Mouse (Mus musculus) intestine, postnatal 0 days (tissue): ENCODE data around the gene Tmx1. TPM values are rescaled to one million over a fixed set of nuclear protein-coding genes. Genes with fewer than 3 reads are reported as not detected.

ENCODE experiments used
- ATAC-seq: fragments of 200-750 bp; cut with Nextera tagmentation; 2 replicates; pipeline ENCODE4 v1.8.0; 2017; ENCODE audit warnings: mild to moderate bottlenecking, moderate TSS enrichment, moderate library complexity
- H3K27ac ChIP-seq: fragments of 300-500 bp; sonication (generic); 2 replicates; pipeline ENCODE4 v1.5.1; 2014; ENCODE audit warnings: mild to moderate bottlenecking, low read depth, low read length, moderate library complexity
- H3K27me3 ChIP-seq: fragments of 300-500 bp; sonication (generic); replicated peaks from 2 replicates; pipeline ENCODE4 v1.6.1; 2014; ENCODE audit warnings: low read length, mixed read lengths; ENCODE audit not compliant: control insufficient read depth, insufficient read depth
- H3K36me3 ChIP-seq: fragments of 300-500 bp; sonication (generic); 2 replicates; pipeline ENCODE4 v1.6.1; 2014; ENCODE audit warnings: mild to moderate bottlenecking, moderate library complexity; ENCODE audit not compliant: control insufficient read depth, insufficient read depth
- H3K4me1 ChIP-seq: fragments of 300-500 bp; sonication (generic); replicated peaks from 2 replicates; pipeline ENCODE4 v1.6.1; 2014; ENCODE audit warnings: antibody characterized with exemption, low read length, mixed read lengths; ENCODE audit not compliant: control insufficient read depth, insufficient read depth
- H3K4me2 ChIP-seq: fragments of 300-500 bp; sonication (generic); replicated peaks from 2 replicates; pipeline ENCODE4 v1.6.1; 2014; ENCODE audit warnings: low read depth, mild to moderate bottlenecking, moderate library complexity
- H3K4me3 ChIP-seq: fragments of 300-500 bp; sonication (generic); 2 replicates; pipeline ENCODE4 v1.5.1; 2014; ENCODE audit warnings: low read depth, low read length
- H3K9ac ChIP-seq: fragments of 300-500 bp; sonication (generic); 2 replicates; pipeline ENCODE4 v1.6.1; 2014; ENCODE audit warnings: mild to moderate bottlenecking, low read depth, low read length
- H3K9me3 ChIP-seq: fragments of 300-500 bp; sonication (generic); 2 replicates; pipeline ENCODE4 v1.6.1; 2016; ENCODE audit warnings: mixed run types; ENCODE audit not compliant: control insufficient read depth
- CTCF ChIP-seq: sonication (generic); IDR thresholded peaks from 2 replicates; pipeline ENCODE4 v1.5.1; 2016; ENCODE audit warnings: low read depth, mild to moderate bottlenecking, control low read depth, antibody characterized with exemption, moderate library complexity
- WGBS: fragments of 180-500 bp; shearing (Covaris S2); extraction: QIAGEN DNeasy Blood & Tissue Kit; methylation state at CpG from one replicate; pipeline ENCODE4 v1.1.7; 2014; 5-methylcytosine and 5-hydroxymethylcytosine counted together
- polyA plus RNA-seq: library from polyadenylated mRNA; unstranded; fragments of >200 nt; fragmentation: Nextera tagmentation; extraction: Ambion mirVana; gene quantifications from 2 replicates; pipeline ENCODE4 v1.2.1, GENCODE M21; 2015

Tmx1 gene
- polyA plus RNA-seq, 1 experiment from 2014 or later: 64.4 TPM

DNA sequence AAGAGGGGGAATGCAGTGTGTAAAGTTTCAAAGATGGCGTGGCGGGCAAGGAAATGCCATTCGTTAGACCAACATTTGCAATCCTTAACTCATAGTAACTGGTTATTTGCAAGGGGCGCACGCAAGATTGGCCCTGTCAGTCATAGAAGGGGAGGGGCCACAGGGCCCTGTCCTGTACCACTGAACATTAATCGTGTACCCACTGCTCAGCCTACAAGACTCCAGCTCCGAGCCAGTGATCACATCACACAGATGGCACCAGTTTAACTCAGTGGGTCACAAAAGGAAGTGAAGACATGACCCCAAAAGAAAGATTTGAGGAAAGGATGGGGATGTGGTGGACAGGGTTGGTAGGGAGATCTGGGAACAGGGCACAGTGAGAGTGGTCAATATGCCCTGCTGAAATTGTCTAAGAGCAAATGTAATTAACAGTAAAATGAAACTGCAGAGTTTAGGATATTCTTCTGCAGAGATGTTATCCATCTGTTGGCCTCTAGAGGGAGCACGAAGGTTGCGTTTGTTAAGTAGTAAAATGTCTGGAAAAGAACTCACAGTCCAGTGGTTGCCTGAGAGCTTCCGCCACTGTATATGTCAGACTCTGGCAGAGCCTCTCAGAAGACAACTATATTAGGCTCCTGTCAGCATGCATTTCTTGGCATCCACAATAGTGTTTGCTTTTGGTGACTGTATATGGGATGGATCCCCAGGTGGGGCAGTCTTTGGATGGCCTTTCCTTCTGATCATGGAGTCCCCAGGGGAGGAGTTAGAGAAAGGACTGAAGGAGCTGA is 41.8 kb downstream of the Tmx1 start:
- H3K4me3 ChIP-seq: no peak overlapping the region
- H3K27me3 ChIP-seq: no peaks in the 10 kb centered on the region
- ATAC-seq: 0 out of 2 replicates have a peak, but pooled peaks have one; percentile 13
- no peaks in the 10 kb centered on the region for H3K4me1 ChIP-seq
- no peak overlapping the region for H3K4me2 ChIP-seq
- H3K9me3 ChIP-seq: no peaks in the 10 kb centered on the region
- TF ChIP-seq CTCF: peak; percentile 87
- 56% methylated on average over 10 of the region's 10 CpGs for WGBS
- H3K27ac ChIP-seq: no peak overlapping the region
- no peak overlapping the region for H3K9ac ChIP-seq
- H3K36me3 ChIP-seq: no peaks in the 10 kb centered on the region

DNA sequence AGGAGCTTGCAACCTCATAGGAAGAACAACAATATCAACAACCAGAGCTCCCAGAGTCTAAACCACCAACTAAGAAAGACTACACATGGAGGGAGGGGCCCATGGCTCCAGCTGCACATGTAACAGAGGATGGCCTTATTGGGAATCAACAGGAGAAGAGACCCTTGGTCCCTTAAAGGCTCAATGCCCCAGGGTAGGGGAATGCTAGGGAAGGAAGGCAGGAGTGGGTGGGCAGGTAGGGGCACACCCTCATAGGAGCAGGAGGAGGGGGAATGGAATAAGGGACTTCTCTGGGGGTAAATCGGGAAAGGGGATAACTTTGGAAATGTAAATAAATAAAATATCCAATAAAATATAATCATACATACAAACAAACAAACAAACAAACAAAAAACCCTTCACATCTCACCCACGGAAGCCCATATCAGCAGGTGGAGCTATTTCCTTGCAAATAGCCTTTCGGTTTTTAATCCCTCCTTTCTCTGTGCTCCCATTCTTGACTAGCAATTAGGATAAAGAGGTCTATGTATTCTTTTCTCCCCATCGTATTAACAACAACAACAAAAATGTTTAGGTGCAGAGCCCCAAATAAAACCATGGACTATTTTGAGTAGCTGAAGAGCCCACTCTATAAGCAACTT is 42.5 kb downstream of the Tmx1 start:
- no peaks in the 10 kb centered on the region for H3K9me3 ChIP-seq
- H3K9ac ChIP-seq: no peak overlapping the region
- no peak for ATAC-seq
- H3K36me3 ChIP-seq: no peaks in the 10 kb centered on the region
- H3K4me1 ChIP-seq: no peaks in the 10 kb centered on the region
- H3K27me3 ChIP-seq: no peaks in the 10 kb centered on the region
- peak; percentile 68 for TF ChIP-seq CTCF
- H3K4me3 ChIP-seq: no peak overlapping the region
- WGBS: 52% methylated on average over 4 of the region's 4 CpGs
- H3K4me2 ChIP-seq: no peak overlapping the region
- H3K27ac ChIP-seq: no peak overlapping the region

DNA sequence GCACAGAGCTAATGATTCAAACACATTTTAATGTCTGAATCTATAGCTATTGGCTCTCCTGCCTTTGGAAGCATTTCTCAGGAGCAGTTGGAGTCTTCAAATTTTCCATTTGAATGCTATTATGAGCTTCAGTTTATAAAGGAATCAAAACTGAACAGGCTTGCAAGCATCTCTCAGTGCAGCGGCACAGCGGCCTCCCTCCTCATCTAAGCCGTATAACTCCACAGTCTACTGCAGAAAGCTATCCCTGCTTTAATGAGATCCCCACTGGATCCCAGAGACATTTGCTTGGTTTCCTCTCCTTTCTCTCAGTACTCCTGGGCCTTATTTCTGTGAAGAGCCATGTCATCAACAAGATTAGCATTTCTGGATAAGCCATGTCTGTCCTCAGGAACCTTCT is 45.2 kb downstream of the Tmx1 start:
- WGBS: 93% methylated on average over 3 of the region's 3 CpGs
- ATAC-seq: no peak
- no peaks in the 10 kb centered on the region for H3K9me3 ChIP-seq
- no peak for TF ChIP-seq CTCF
- H3K9ac ChIP-seq: no peak overlapping the region
- no peak overlapping the region for H3K4me3 ChIP-seq
- H3K27me3 ChIP-seq: no peaks in the 10 kb centered on the region
- H3K4me1 ChIP-seq: no peaks in the 10 kb centered on the region
- H3K36me3 ChIP-seq: no peaks in the 10 kb centered on the region
- no peak overlapping the region for H3K4me2 ChIP-seq
- no peak overlapping the region for H3K27ac ChIP-seq

DNA sequence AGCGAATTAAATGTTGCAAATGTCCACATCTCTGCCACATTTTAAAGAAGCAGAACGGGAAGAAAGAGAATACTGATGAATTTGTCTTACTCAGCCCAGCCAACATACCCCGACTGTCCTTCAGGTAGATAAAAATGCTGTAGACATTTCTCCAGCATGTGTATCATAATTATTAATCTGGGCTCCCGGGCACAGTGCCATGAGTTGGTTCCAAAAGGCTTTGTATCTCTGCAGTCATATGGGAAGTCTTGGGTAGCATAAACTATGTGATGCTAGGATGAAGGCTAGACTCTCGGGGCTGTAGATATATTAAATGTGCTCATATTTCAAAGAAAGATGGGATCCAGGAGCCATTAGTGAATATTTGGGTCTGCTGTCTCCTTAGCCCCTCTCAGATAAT is 53.1 kb downstream of the Tmx1 start:
- H3K9me3 ChIP-seq: no peaks in the 10 kb centered on the region
- H3K9ac ChIP-seq: no peak overlapping the region
- H3K27ac ChIP-seq: no peak overlapping the region
- H3K27me3 ChIP-seq: no peaks in the 10 kb centered on the region
- H3K4me1 ChIP-seq: no peaks in the 10 kb centered on the region
- H3K4me3 ChIP-seq: no peak overlapping the region
- WGBS: 67% methylated on average over 5 of the region's 5 CpGs
- H3K36me3 ChIP-seq: no peaks in the 10 kb centered on the region
- no peak for TF ChIP-seq CTCF
- no peak overlapping the region for H3K4me2 ChIP-seq
- no peak for ATAC-seq

DNA sequence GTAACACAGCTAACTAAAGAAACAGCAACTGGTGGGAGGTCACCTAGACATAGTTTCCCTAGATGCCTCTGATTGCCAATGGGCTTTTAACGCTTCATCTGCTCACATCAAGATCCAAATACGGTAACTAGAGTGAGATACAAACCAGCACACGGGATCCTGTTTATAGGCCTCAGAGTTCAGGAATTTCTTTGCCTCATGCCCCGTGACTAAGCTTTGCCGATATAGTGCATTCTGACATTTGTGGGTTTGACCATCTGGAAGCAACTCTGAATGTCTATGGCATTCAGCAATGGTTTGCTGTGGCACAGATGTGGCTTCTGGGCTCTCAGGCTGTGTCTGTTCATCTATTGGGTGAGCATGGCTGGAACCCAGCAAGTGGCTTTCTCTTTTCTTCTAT is 59.1 kb downstream of the Tmx1 start:
- WGBS: 80% methylated on average over 5 of the region's 5 CpGs
- no peak for TF ChIP-seq CTCF
- no peak for ATAC-seq

DNA sequence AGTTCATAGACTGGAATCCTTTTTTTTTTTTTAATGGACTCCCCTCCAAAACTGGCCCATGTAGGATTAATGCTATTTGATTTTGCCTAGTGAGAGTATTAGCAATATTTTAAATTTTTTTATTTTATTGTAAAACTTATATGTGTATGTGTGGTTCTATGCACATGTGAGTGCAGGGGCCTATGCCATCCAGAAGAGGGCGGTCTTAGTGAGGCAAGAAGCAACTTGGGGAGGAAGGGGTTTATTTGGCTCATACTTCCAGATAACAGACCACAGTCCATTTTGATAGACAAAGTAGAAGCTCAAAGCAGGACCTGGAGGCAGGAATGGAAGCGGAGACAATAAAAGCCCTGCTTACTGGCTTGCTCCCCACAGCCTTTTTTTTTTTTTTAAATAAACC is 59.5 kb downstream of the Tmx1 start:
- WGBS: 95% methylated on average over 2 of the region's 2 CpGs
- Histone ChIP-seq H3K4me3 (no peak overlapping the region), H3K4me1 (no peaks in the 10 kb centered on the region; the same call in 1 of the 2 replicates), H3K9me3 (no peaks in the 10 kb centered on the region), H3K36me3 (no peaks in the 10 kb centered on the region), H3K9ac (no peak overlapping the region), H3K27ac (no peak overlapping the region), H3K27me3 (no peaks in the 10 kb centered on the region), H3K4me2 (no peak overlapping the region)
- no peak for ATAC-seq
- peak; percentile 37 for TF ChIP-seq CTCF

More for the DNA sequence above, 59.1 kb downstream of the Tmx1 start:
- Histone ChIP-seq H3K27ac (no peak overlapping the region), H3K9ac (no peak overlapping the region), H3K4me1 (no peaks in the 10 kb centered on the region; the same call in 1 of the 2 replicates), H3K4me2 (no peak overlapping the region), H3K4me3 (no peak overlapping the region), H3K36me3 (no peaks in the 10 kb centered on the region), H3K27me3 (no peaks in the 10 kb centered on the region), H3K9me3 (no peaks in the 10 kb centered on the region)

Other genes with a start within 250 kb of the Tmx1 start
- gene Pygl, start 221.6 kb upstream of the Tmx1 start, polyA plus RNA-seq: 8.1 and 8.2 TPM in 2 replicates
- gene Trim9, start 105.5 kb upstream of the Tmx1 start, polyA plus RNA-seq: 0.78 and 0.89 TPM in 2 replicates